Mouse (Mus musculus): Measurements from ENCODE around the gene Wbp4. TPM values are rescaled to one million over a fixed set of nuclear protein-coding genes. Genes with fewer than 3 reads are reported as not detected.
A peak's percentile ranks its signal among the peaks of the same experiment; 100 is the strongest.
"Not testable (repeated sequence)": the region's sequence is repeated elsewhere in the genome, so short reads cannot be mapped to it uniquely, and the experiment has no call there.

The Wbp4 gene
- total and polyA plus RNA-seq, 2 experiments, result 2.5 to 7.7 TPM

GRCm38 (mm10) chr14:79467621-79468020 is 13.7 kb downstream of the Wbp4 start:
- H3K27ac ChIP-seq (replicated peaks; ENCODE audit: insufficient read depth, low read depth, low read length), result no peak overlapping the region
- H3K4me3 ChIP-seq (ENCODE audit: insufficient read depth, low read depth, low read length), result no peak overlapping the region
- 27% methylated on average over 3 of the region's 3 CpGs for WGBS
- peak; percentile 25 for DNase-seq (ENCODE audit: extremely low read depth, low read depth, low spot score)
- H3K79me2 ChIP-seq (ENCODE audit: control insufficient read depth, insufficient read depth, low read length), result no peaks in the 10 kb centered on the region
- H3K36me3 ChIP-seq (ENCODE audit: control insufficient read depth, insufficient read depth, low read length), result peaks cover 62% of the 10 kb centered on the region
- peak; percentile 69 for TF ChIP-seq CTCF (IDR thresholded peaks at IDR 0.05; ENCODE audit: low read depth, low read length)
- TF ChIP-seq POLR2A (IDR thresholded peaks at IDR 0.05; ENCODE audit: extremely low read depth, insufficient read depth, low read length), result no peak
- no peaks in the 10 kb centered on the region for H3K4me1 ChIP-seq (ENCODE audit: control insufficient read depth, insufficient read depth, low read length)
- no peaks in the 10 kb centered on the region for H3K27me3 ChIP-seq (ENCODE audit: control insufficient read depth, insufficient read depth, low read length)
- no peak overlapping the region for H3K9ac ChIP-seq (ENCODE audit: low read depth, low read length)

DNA sequence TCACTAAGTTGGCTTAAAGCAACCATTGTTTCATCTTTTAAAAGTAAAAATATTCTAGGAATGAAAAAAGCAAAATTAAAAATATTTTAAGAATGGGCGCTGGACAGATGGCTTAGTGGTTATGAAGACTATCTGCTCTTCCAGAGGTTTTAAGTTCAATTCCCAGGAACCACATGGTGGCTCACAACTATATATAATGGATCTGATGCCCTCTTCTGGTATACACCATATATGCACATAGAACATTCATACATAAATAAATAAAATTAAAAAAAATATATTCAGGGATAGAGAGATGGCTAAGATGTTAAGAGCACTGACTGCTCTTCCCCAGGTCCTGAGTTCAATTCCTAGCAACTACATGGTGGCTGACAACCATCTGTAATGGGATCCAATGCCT is 15.7 kb downstream of the Wbp4 start:
- H3K27me3 ChIP-seq (ENCODE audit: control insufficient read depth, insufficient read depth, low read length), result no peaks in the 10 kb centered on the region

DNA sequence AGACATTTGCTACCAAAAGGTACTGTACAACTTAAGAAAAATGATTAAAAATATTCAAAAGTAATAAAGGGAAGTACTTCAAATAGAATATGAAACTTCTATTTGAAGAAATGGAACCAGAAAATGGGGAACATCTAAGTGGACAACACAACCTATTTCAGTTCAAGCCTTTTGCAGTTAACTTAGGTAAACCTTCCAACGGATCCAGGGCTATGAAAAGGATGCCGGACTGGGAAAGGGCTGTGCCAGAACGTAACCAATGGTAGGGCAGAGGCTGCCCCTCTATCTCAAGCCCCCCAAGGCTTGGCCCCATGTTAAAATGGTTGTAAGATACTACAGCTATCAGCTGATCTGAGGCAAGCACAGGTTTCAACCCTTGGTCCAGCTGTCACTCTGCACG is 20.3 kb downstream of the Wbp4 start:
- no peaks in the 10 kb centered on the region for H3K27me3 ChIP-seq (ENCODE audit: control insufficient read depth, insufficient read depth, low read length)
- no peaks in the 10 kb centered on the region for H3K4me1 ChIP-seq (ENCODE audit: control insufficient read depth, insufficient read depth, low read length)
- no peak overlapping the region for H3K27ac ChIP-seq (replicated peaks; ENCODE audit: insufficient read depth, low read depth, low read length)
- peaks cover 34% of the 10 kb centered on the region for H3K36me3 ChIP-seq (ENCODE audit: control insufficient read depth, insufficient read depth, low read length)
- no peak overlapping the region for H3K4me3 ChIP-seq (ENCODE audit: insufficient read depth, low read depth, low read length)
- H3K9ac ChIP-seq (ENCODE audit: low read depth, low read length), result no peak overlapping the region
- 93% methylated on average over 4 of the region's 4 CpGs for WGBS
- no peak for DNase-seq (ENCODE audit: extremely low read depth, low read depth, low spot score)
- TF ChIP-seq CTCF (IDR thresholded peaks at IDR 0.05; ENCODE audit: low read depth, low read length), result no peak
- no peak for TF ChIP-seq POLR2A (IDR thresholded peaks at IDR 0.05; ENCODE audit: extremely low read depth, insufficient read depth, low read length)
- H3K79me2 ChIP-seq (ENCODE audit: control insufficient read depth, insufficient read depth, low read length), result no peaks in the 10 kb centered on the region

More for the DNA sequence above, 15.7 kb downstream of the Wbp4 start:
- H3K4me3 ChIP-seq (ENCODE audit: insufficient read depth, low read depth, low read length), result no peak overlapping the region
- H3K4me1 ChIP-seq (ENCODE audit: control insufficient read depth, insufficient read depth, low read length), result no peaks in the 10 kb centered on the region
- no peak overlapping the region for H3K27ac ChIP-seq (replicated peaks; ENCODE audit: insufficient read depth, low read depth, low read length)
- no peak overlapping the region for H3K9ac ChIP-seq (ENCODE audit: low read depth, low read length)
- no peak for TF ChIP-seq POLR2A (IDR thresholded peaks at IDR 0.05; ENCODE audit: extremely low read depth, insufficient read depth, low read length)
- no peak for TF ChIP-seq CTCF (IDR thresholded peaks at IDR 0.05; ENCODE audit: low read depth, low read length)
- DNase-seq (ENCODE audit: extremely low read depth, low read depth, low spot score), result no peak
- WGBS, result 90% methylated on average over 1 of the region's 1 CpGs
- peaks cover 58% of the 10 kb centered on the region for H3K36me3 ChIP-seq (ENCODE audit: control insufficient read depth, insufficient read depth, low read length)
- no peaks in the 10 kb centered on the region for H3K79me2 ChIP-seq (ENCODE audit: control insufficient read depth, insufficient read depth, low read length)

- Histone ChIP-seq H3K36me3 (ENCODE audit: control insufficient read depth, insufficient read depth, low read length) (peaks cover 29% of the 10 kb centered on the region), H3K79me2 (ENCODE audit: control insufficient read depth, insufficient read depth, low read length) (no peaks in the 10 kb centered on the region), H3K9ac (ENCODE audit: low read depth, low read length) (no peak overlapping the region), H3K4me3 (ENCODE audit: insufficient read depth, low read depth, low read length) (no peak overlapping the region), H3K27ac (replicated peaks; ENCODE audit: insufficient read depth, low read depth, low read length) (no peak overlapping the region), H3K4me1 (ENCODE audit: control insufficient read depth, insufficient read depth, low read length) (no peaks in the 10 kb centered on the region), H3K27me3 (ENCODE audit: control insufficient read depth, insufficient read depth, low read length) (no peaks in the 10 kb centered on the region)
- no peak for TF ChIP-seq CTCF (IDR thresholded peaks at IDR 0.05; ENCODE audit: low read depth, low read length)
- TF ChIP-seq POLR2A (IDR thresholded peaks at IDR 0.05; ENCODE audit: extremely low read depth, insufficient read depth, low read length), result no peak
- 92% methylated on average over 1 of the region's 1 CpGs for WGBS
- DNase-seq (ENCODE audit: extremely low read depth, low read depth, low spot score), result no peak
Measured at GRCm38 (mm10) chr14:79460401-79460800, 20.9 kb downstream of the Wbp4 start.

DNA sequence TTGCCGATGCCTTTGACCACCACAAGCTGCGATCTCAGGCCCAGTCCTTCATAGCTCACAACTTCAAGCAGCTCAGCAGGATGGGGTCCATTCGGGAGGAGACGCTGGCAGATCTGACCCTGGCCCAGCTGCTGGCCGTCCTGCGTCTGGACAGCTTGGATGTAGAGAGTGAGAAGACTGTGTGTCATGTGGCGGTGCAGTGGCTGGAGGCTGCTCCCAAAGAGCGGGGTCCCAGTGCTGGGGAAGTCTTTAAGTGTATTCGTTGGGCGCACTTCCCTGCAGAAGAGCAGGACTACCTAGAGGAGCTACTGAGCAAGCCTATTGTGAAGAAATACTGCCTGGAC is 28.8 kb downstream of the Wbp4 start:
- not testable (repeated sequence) for H3K36me3 ChIP-seq (ENCODE audit: control insufficient read depth, insufficient read depth, low read length); H3K27ac ChIP-seq (replicated peaks; ENCODE audit: insufficient read depth, low read depth, low read length); H3K79me2 ChIP-seq (ENCODE audit: control insufficient read depth, insufficient read depth, low read length); H3K4me1 ChIP-seq (ENCODE audit: control insufficient read depth, insufficient read depth, low read length); H3K9ac ChIP-seq (ENCODE audit: low read depth, low read length); H3K4me3 ChIP-seq (ENCODE audit: insufficient read depth, low read depth, low read length); DNase-seq (ENCODE audit: extremely low read depth, low read depth, low spot score); H3K27me3 ChIP-seq (ENCODE audit: control insufficient read depth, insufficient read depth, low read length)
- WGBS, result 95% methylated on average over 8 of the region's 10 CpGs

DNA sequence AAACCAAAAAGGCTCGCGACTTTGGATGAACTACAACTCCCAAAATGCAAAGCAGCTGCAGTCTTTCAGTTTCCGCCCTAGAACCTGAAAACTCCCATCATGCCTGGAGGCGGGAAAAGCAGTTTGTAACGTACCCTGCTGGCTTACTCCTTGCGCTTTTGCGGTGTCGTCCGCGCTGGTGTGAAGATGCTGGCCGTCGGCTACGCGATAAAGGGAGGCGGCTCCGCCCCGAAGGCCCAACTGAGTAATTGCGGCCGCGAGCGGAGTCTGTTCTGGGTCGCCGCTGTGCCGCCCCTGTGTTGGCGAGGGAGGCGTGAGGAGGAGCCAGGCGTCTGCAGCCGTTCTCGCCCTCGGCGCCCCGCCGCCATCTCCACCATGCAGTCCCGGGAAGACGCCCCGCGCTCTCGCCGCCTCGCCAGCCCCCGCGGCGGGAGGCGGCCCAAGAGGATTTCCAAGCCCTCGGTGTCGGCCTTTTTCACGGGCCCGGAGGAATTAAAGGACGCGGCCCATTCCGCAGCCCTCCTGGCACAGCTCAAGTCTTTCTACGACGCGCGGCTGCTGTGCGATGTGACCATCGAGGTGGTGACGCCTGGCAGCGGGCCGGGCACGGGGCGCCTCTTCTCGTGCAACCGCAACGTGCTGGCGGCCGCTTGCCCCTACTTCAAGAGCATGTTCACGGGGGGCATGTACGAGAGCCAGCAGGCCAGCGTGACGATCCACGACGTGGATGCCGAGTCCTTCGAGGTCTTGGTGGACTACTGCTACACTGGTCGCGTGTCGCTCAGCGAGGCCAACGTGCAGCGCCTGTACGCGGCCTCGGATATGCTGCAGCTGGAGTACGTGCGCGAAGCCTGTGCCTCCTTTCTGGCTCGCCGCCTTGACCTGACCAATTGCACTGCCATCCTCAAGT is 29.4 kb downstream of the Wbp4 start, which contains the start of gene Kbtbd6:
Kbtbd6 (plus strand) TSS at position 155 of the 910 bp plus-strand sequence.
- H3K27ac ChIP-seq (replicated peaks; ENCODE audit: insufficient read depth, low read depth, low read length); H3K36me3 ChIP-seq (ENCODE audit: control insufficient read depth, insufficient read depth, low read length): not testable (repeated sequence)
- 15% methylated on average over 43 of the region's 89 CpGs for WGBS

More for the DNA sequence above, 29.4 kb downstream of the Wbp4 start, which contains the start of gene Kbtbd6:
- H3K9ac ChIP-seq (ENCODE audit: low read depth, low read length), result peak within 1 kb of the TSS; percentile 49
- H3K4me1 ChIP-seq (ENCODE audit: control insufficient read depth, insufficient read depth, low read length); H3K27me3 ChIP-seq (ENCODE audit: control insufficient read depth, insufficient read depth, low read length); H3K79me2 ChIP-seq (ENCODE audit: control insufficient read depth, insufficient read depth, low read length): not testable (repeated sequence)
- peak; percentile 87 for DNase-seq (ENCODE audit: extremely low read depth, low read depth, low spot score)
- H3K4me3 ChIP-seq (ENCODE audit: insufficient read depth, low read depth, low read length), result peak within 1 kb of the TSS; percentile 86
